Mouse (Mus musculus): ENCODE measurements around the gene Lcn6. TPM values are rescaled to one million over a fixed set of nuclear protein-coding genes. Genes with fewer than 3 reads are reported as not detected.

Gene Lcn6
- polyA plus RNA-seq, 1 experiment from 2014 or later: not detected

GRCm38 (mm10) chr2:25661245-25661970 lies 15.2 kb upstream of the Lcn6 start:
- H3K4me2 ChIP-seq (ENCODE audit: low read depth, low read length): no peak overlapping the region
- no peaks in the 10 kb centered on the region for H3K27me3 ChIP-seq (ENCODE audit: insufficient read depth, low read length)
- no peaks in the 10 kb centered on the region for H3K36me3 ChIP-seq (replicated peaks; ENCODE audit: insufficient read depth, low read length)
- WGBS (ENCODE audit: insufficient replicate concordance): 77% methylated on average over 6 of the region's 6 CpGs
- no peak overlapping the region for H3K4me3 ChIP-seq (ENCODE audit: low read depth, low read length)
- no peak for ATAC-seq
- TF ChIP-seq EP300 (IDR thresholded peaks at IDR 0.05; ENCODE audit: low read depth): no peak
- TF ChIP-seq CTCF (IDR thresholded peaks at IDR 0.05; ENCODE audit: low read depth): no peak
- H3K9me3 ChIP-seq (ENCODE audit: low read length): no peaks in the 10 kb centered on the region
- no peaks in the 10 kb centered on the region for H3K4me1 ChIP-seq (ENCODE audit: insufficient read depth)
- DNase-seq: no peak
- H3K27ac ChIP-seq (ENCODE audit: low read depth): no peak overlapping the region
- H3K9ac ChIP-seq (replicated peaks): no peak overlapping the region

- WGBS (ENCODE audit: insufficient replicate concordance): 46% methylated on average over 1 of the region's 1 CpGs
- Histone ChIP-seq H3K9ac (replicated peaks) (no peak overlapping the region), H3K4me2 (ENCODE audit: low read depth, low read length) (no peak overlapping the region), H3K27me3 (ENCODE audit: insufficient read depth, low read length) (no peaks in the 10 kb centered on the region), H3K4me1 (ENCODE audit: insufficient read depth) (no peaks in the 10 kb centered on the region), H3K27ac (ENCODE audit: low read depth) (no peak overlapping the region), H3K36me3 (replicated peaks; ENCODE audit: insufficient read depth, low read length) (no peaks in the 10 kb centered on the region), H3K9me3 (ENCODE audit: low read length) (no peaks in the 10 kb centered on the region), H3K4me3 (ENCODE audit: low read depth, low read length) (no peak overlapping the region)
- peak; percentile 66 for DNase-seq
- no peak for ATAC-seq
- TF ChIP-seq CTCF (IDR thresholded peaks at IDR 0.05; ENCODE audit: low read depth): peak; percentile 67
- TF ChIP-seq EP300 (IDR thresholded peaks at IDR 0.05; ENCODE audit: low read depth): no peak
Observed at GRCm38 (mm10) chr2:25663511-25663910, 13.1 kb upstream of the Lcn6 start.

- Histone ChIP-seq H3K9me3 (ENCODE audit: low read length) (no peaks in the 10 kb centered on the region), H3K27ac (ENCODE audit: low read depth) (no peak overlapping the region), H3K27me3 (ENCODE audit: insufficient read depth, low read length) (no peaks in the 10 kb centered on the region), H3K4me1 (ENCODE audit: insufficient read depth) (no peaks in the 10 kb centered on the region), H3K9ac (replicated peaks) (no peak overlapping the region), H3K36me3 (replicated peaks; ENCODE audit: insufficient read depth, low read length) (no peaks in the 10 kb centered on the region), H3K4me2 (ENCODE audit: low read depth, low read length) (no peak overlapping the region), H3K4me3 (ENCODE audit: low read depth, low read length) (no peak overlapping the region)
- no peak for DNase-seq
- WGBS (ENCODE audit: insufficient replicate concordance): 75% methylated on average over 5 of the region's 5 CpGs
- no peak for TF ChIP-seq EP300 (IDR thresholded peaks at IDR 0.05; ENCODE audit: low read depth)
- no peak for TF ChIP-seq CTCF (IDR thresholded peaks at IDR 0.05; ENCODE audit: low read depth)
- no peak for ATAC-seq
Observed at GRCm38 (mm10) chr2:25664125-25664524, 12.5 kb upstream of the Lcn6 start.

- no peak for TF ChIP-seq EP300 (IDR thresholded peaks at IDR 0.05; ENCODE audit: low read depth)
- TF ChIP-seq CTCF (IDR thresholded peaks at IDR 0.05; ENCODE audit: low read depth): no peak
- no peak overlapping the region for H3K27ac ChIP-seq (ENCODE audit: low read depth)
- H3K9me3 ChIP-seq (ENCODE audit: low read length): no peaks in the 10 kb centered on the region
- 55% methylated on average over 1 of the region's 1 CpGs for WGBS (ENCODE audit: insufficient replicate concordance)
- no peaks in the 10 kb centered on the region for H3K36me3 ChIP-seq (replicated peaks; ENCODE audit: insufficient read depth, low read length)
- ATAC-seq (no peak), DNase-seq (no peak)
- no peaks in the 10 kb centered on the region for H3K27me3 ChIP-seq (ENCODE audit: insufficient read depth, low read length)
- no peak overlapping the region for H3K4me3 ChIP-seq (ENCODE audit: low read depth, low read length)
- H3K4me2 ChIP-seq (ENCODE audit: low read depth, low read length): no peak overlapping the region
- H3K9ac ChIP-seq (replicated peaks): no peak overlapping the region
- no peaks in the 10 kb centered on the region for H3K4me1 ChIP-seq (ENCODE audit: insufficient read depth)
Observed at GRCm38 (mm10) chr2:25666516-25666915, 10.1 kb upstream of the Lcn6 start.

- H3K4me2 ChIP-seq (ENCODE audit: low read depth, low read length): no peak overlapping the region
- H3K4me3 ChIP-seq (ENCODE audit: low read depth, low read length): no peak overlapping the region
- H3K36me3 ChIP-seq (replicated peaks; ENCODE audit: insufficient read depth, low read length): no peaks in the 10 kb centered on the region
- ATAC-seq (no peak), DNase-seq (no peak)
- no peaks in the 10 kb centered on the region for H3K9me3 ChIP-seq (ENCODE audit: low read length)
- no peaks in the 10 kb centered on the region for H3K27me3 ChIP-seq (ENCODE audit: insufficient read depth, low read length)
- no peak overlapping the region for H3K27ac ChIP-seq (ENCODE audit: low read depth)
- WGBS (ENCODE audit: insufficient replicate concordance): 61% methylated on average over 6 of the region's 6 CpGs
- H3K4me1 ChIP-seq (ENCODE audit: insufficient read depth): no peaks in the 10 kb centered on the region
- TF ChIP-seq EP300 (IDR thresholded peaks at IDR 0.05; ENCODE audit: low read depth): no peak
- no peak for TF ChIP-seq CTCF (IDR thresholded peaks at IDR 0.05; ENCODE audit: low read depth)
- no peak overlapping the region for H3K9ac ChIP-seq (replicated peaks)
Observed at GRCm38 (mm10) chr2:25679559-25679958, 3.0 kb downstream of the Lcn6 start.

- no peak within 1 kb of the TSS for H3K27ac ChIP-seq (ENCODE audit: low read depth)
- H3K4me1 ChIP-seq (ENCODE audit: insufficient read depth): no peaks in the 10 kb centered on the region
- H3K27me3 ChIP-seq (ENCODE audit: insufficient read depth, low read length): no peaks in the 10 kb centered on the region
- WGBS (ENCODE audit: insufficient replicate concordance): 49% methylated on average over 2 of the region's 2 CpGs
- no peaks in the 10 kb centered on the region for H3K36me3 ChIP-seq (replicated peaks; ENCODE audit: insufficient read depth, low read length)
- no peak for ATAC-seq
- no peak for DNase-seq
- no peak within 1 kb of the TSS for H3K9ac ChIP-seq (replicated peaks)
- no peak within 1 kb of the TSS for H3K4me2 ChIP-seq (ENCODE audit: low read depth, low read length)
- H3K4me3 ChIP-seq (ENCODE audit: low read depth, low read length): no peak within 1 kb of the TSS
- TF ChIP-seq CTCF (IDR thresholded peaks at IDR 0.05; ENCODE audit: low read depth): no peak
- no peak for TF ChIP-seq EP300 (IDR thresholded peaks at IDR 0.05; ENCODE audit: low read depth)
- no peaks in the 10 kb centered on the region for H3K9me3 ChIP-seq (ENCODE audit: low read length)
Observed at GRCm38 (mm10) chr2:25682426-25682825, 5.8 kb downstream of the Lcn6 start, which contains the start of gene Lcn10. TSS of gene Lcn10 (plus strand) at chr2:25682726.
